Mouse (Mus musculus) forebrain, embryonic 14.5 days (tissue): ENCODE data around the gene Chd1l. TPM values are rescaled to one million over a fixed set of nuclear protein-coding genes. Genes with fewer than 3 reads are reported as not detected.

ENCODE experiments used
- ATAC-seq: fragments of 200-750 bp; cut with Nextera tagmentation; 2 replicates; pipeline ENCODE4 v1.8.0; 2017; ENCODE audit warnings: mild to moderate bottlenecking, moderate library complexity
- DNase-seq: peaks from one replicate; pipeline ENCODE4 v3.0.0-alpha.2; 2015; ENCODE audit warnings: low spot score
- H3K27ac ChIP-seq: fragments of 300-500 bp; sonication (generic); 2 replicates; pipeline ENCODE4 v1.5.1; 2014; ENCODE audit warnings: low read depth, mild to moderate bottlenecking, control low read depth, low read length, moderate library complexity
- H3K27me3 ChIP-seq: fragments of 300-500 bp; sonication (generic); replicated peaks from 2 replicates; pipeline ENCODE4 v1.6.1; 2014; ENCODE audit warnings: low read length, control low read depth, mixed read lengths; ENCODE audit not compliant: control insufficient read depth, insufficient read depth
- H3K36me3 ChIP-seq: fragments of 300-500 bp; sonication (generic); 2 replicates; pipeline ENCODE4 v1.6.1; 2014; ENCODE audit warnings: low read length, control low read depth; ENCODE audit not compliant: control insufficient read depth, insufficient read depth
- H3K4me1 ChIP-seq: fragments of 300-500 bp; sonication (generic); 2 replicates; pipeline ENCODE4 v1.6.1; 2014; ENCODE audit warnings: antibody characterized with exemption, low read length, control low read depth; ENCODE audit not compliant: control insufficient read depth, insufficient read depth
- H3K4me2 ChIP-seq: fragments of 300-500 bp; sonication (generic); 2 replicates; pipeline ENCODE4 v1.6.1; 2014; ENCODE audit warnings: mild to moderate bottlenecking, control low read depth, low read length
- H3K4me3 ChIP-seq: fragments of 300-500 bp; sonication (generic); 2 replicates; pipeline ENCODE4 v1.5.1; 2014; ENCODE audit warnings: low read depth, low read length, control low read depth
- H3K9ac ChIP-seq: fragments of 300-500 bp; sonication (generic); 2 replicates; pipeline ENCODE4 v1.6.1; 2014; ENCODE audit warnings: mild to moderate bottlenecking, low read length, control low read depth, moderate library complexity
- H3K9me3 ChIP-seq: fragments of 300-500 bp; sonication (generic); replicated peaks from 2 replicates; pipeline ENCODE4 v1.6.1; 2016; ENCODE audit warnings: low read length, control low read depth, mixed read lengths; ENCODE audit not compliant: control insufficient read depth
- WGBS: fragments of 180-500 bp; shearing (Covaris S2); extraction: QIAGEN DNeasy Blood & Tissue Kit; methylation state at CpG from one replicate; pipeline ENCODE4 v1.1.7; 2014; 5-methylcytosine and 5-hydroxymethylcytosine counted together
- polyA plus RNA-seq: library from polyadenylated mRNA; unstranded; fragments of >200 nt; fragmentation: Nextera tagmentation; extraction: Ambion mirVana; gene quantifications from 2 replicates; pipeline ENCODE4 v1.2.1, GENCODE M21; 2014

Chd1l gene
- polyA plus RNA-seq, 1 experiment from 2014 or later: 6.8 TPM

GRCm38 (mm10) chr3:97609201-97609844 lies 680 bp downstream of the Chd1l start:
- H3K36me3 ChIP-seq: no peaks in the 10 kb centered on the region
- peak overlapping the region; percentile 74 for H3K4me3 ChIP-seq
- 2% methylated on average over 20 of the region's 20 CpGs for WGBS
- no peaks in the 10 kb centered on the region for H3K9me3 ChIP-seq
- no peaks in the 10 kb centered on the region for H3K27me3 ChIP-seq
- peak overlapping the region; percentile 46 for H3K4me2 ChIP-seq
- peaks cover 4% of the 10 kb centered on the region; the same call in 1 of the 2 replicates for H3K4me1 ChIP-seq
- ATAC-seq (no peak), DNase-seq (peak; percentile 4)
- H3K27ac ChIP-seq: no peak overlapping the region; the same call in 1 of the 2 replicates
- H3K9ac ChIP-seq: peak overlapping the region; percentile 87

GRCm38 (mm10) chr3:97600050-97600832 lies 9.8 kb downstream of the Chd1l start:
- no peak for DNase-seq
- no peak for ATAC-seq
- peaks cover 18% of the 10 kb centered on the region for H3K36me3 ChIP-seq
- no peak overlapping the region for H3K9ac ChIP-seq
- 100% methylated on average over 3 of the region's 3 CpGs for whole genome bisulfite sequencing
- H3K9me3 ChIP-seq: no peaks in the 10 kb centered on the region
- H3K4me2 ChIP-seq: no peak overlapping the region
- H3K4me3 ChIP-seq: no peak overlapping the region
- H3K27me3 ChIP-seq: no peaks in the 10 kb centered on the region
- H3K27ac ChIP-seq: no peak overlapping the region
- H3K4me1 ChIP-seq: no peaks in the 10 kb centered on the region

- no peak overlapping the region for H3K4me2 ChIP-seq
- peaks cover 7% of the 10 kb centered on the region; the same call in 1 of the 2 replicates for H3K36me3 ChIP-seq
- no peaks in the 10 kb centered on the region for H3K4me1 ChIP-seq
- H3K27ac ChIP-seq: no peak overlapping the region
- H3K9me3 ChIP-seq: no peaks in the 10 kb centered on the region
- H3K9ac ChIP-seq: no peak overlapping the region
- no peak for ATAC-seq
- no peak for DNase-seq
- WGBS: 85% methylated on average over 8 of the region's 8 CpGs
- no peak overlapping the region for H3K4me3 ChIP-seq
- no peaks in the 10 kb centered on the region for H3K27me3 ChIP-seq
Observed at GRCm38 (mm10) chr3:97596796-97597195, 13.2 kb downstream of the Chd1l start.

GRCm38 (mm10) chr3:97595066-97595465 lies 14.9 kb downstream of the Chd1l start:
- ATAC-seq: no peak
- 94% methylated on average over 6 of the region's 6 CpGs for WGBS
- no peaks in the 10 kb centered on the region for H3K9me3 ChIP-seq
- H3K27ac ChIP-seq: no peak overlapping the region
- no peaks in the 10 kb centered on the region for H3K4me1 ChIP-seq
- peaks cover 5% of the 10 kb centered on the region; the same call in 1 of the 2 replicates for H3K36me3 ChIP-seq
- H3K27me3 ChIP-seq: no peaks in the 10 kb centered on the region
- DNase-seq: no peak
- no peak overlapping the region for H3K4me2 ChIP-seq
- H3K9ac ChIP-seq: no peak overlapping the region
- H3K4me3 ChIP-seq: no peak overlapping the region

- no peak for DNase-seq
- H3K9ac ChIP-seq: no peak overlapping the region
- no peak overlapping the region for H3K4me2 ChIP-seq
- no peaks in the 10 kb centered on the region for H3K4me1 ChIP-seq
- no peaks in the 10 kb centered on the region for H3K9me3 ChIP-seq
- no peaks in the 10 kb centered on the region for H3K27me3 ChIP-seq
- no peak for ATAC-seq
- no peak overlapping the region for H3K27ac ChIP-seq
- WGBS: 91% methylated on average over 13 of the region's 13 CpGs
- H3K36me3 ChIP-seq: peaks cover 2% of the 10 kb centered on the region; the same call in 1 of the 2 replicates
- H3K4me3 ChIP-seq: no peak overlapping the region
Observed at GRCm38 (mm10) chr3:97594140-97594539, 15.9 kb downstream of the Chd1l start.

GRCm38 (mm10) chr3:97593089-97593488 lies 16.9 kb downstream of the Chd1l start:
- Histone ChIP-seq H3K4me3 (no peak overlapping the region), H3K27me3 (no peaks in the 10 kb centered on the region), H3K9ac (no peak overlapping the region), H3K4me1 (no peaks in the 10 kb centered on the region), H3K9me3 (no peaks in the 10 kb centered on the region), H3K36me3 (peaks cover 2% of the 10 kb centered on the region; the same call in 1 of the 2 replicates), H3K4me2 (no peak overlapping the region), H3K27ac (no peak overlapping the region)
- ATAC-seq: no peak
- 94% methylated on average over 5 of the region's 5 CpGs for WGBS
- DNase-seq: no peak

GRCm38 (mm10) chr3:97590699-97591098 lies 19.3 kb downstream of the Chd1l start:
- no peak overlapping the region for H3K27ac ChIP-seq
- DNase-seq (no peak), ATAC-seq (no peak)
- H3K36me3 ChIP-seq: no peaks in the 10 kb centered on the region; the same call in 1 of the 2 replicates
- no peak overlapping the region for H3K9ac ChIP-seq
- no peaks in the 10 kb centered on the region for H3K9me3 ChIP-seq
- H3K4me1 ChIP-seq: no peaks in the 10 kb centered on the region
- H3K27me3 ChIP-seq: no peaks in the 10 kb centered on the region
- H3K4me3 ChIP-seq: no peak overlapping the region
- WGBS: 52% methylated on average over 8 of the region's 8 CpGs
- no peak overlapping the region for H3K4me2 ChIP-seq

GRCm38 (mm10) chr3:97587656-97588055 lies 22.3 kb downstream of the Chd1l start:
- Histone ChIP-seq H3K27ac (no peak overlapping the region), H3K9me3 (no peaks in the 10 kb centered on the region), H3K4me3 (no peak overlapping the region), H3K27me3 (no peaks in the 10 kb centered on the region), H3K4me2 (no peak overlapping the region), H3K4me1 (no peaks in the 10 kb centered on the region), H3K36me3 (0 out of 2 replicates have a peak, but pooled peaks cover 4% of the 10 kb centered on the region), H3K9ac (no peak overlapping the region)
- no peak for ATAC-seq
- WGBS: 92% methylated on average over 9 of the region's 9 CpGs
- DNase-seq: no peak
